Mouse (Mus musculus) activated CD4-positive, CD25-positive, alpha-beta regulatory T cell, adult 9 weeks (primary cell): Measurements from ENCODE around the gene Aldh3b1. TPM values are rescaled to one million over a fixed set of nuclear protein-coding genes. Genes with fewer than 3 reads are reported as not detected.

Source experiments
- polyA plus RNA-seq: library from polyadenylated mRNA; unstranded; fragments of 100-300 nt; shearing (Covaris generic); gene quantifications from one replicate; pipeline ENCODE4 v1.2.1, GENCODE M21; 2017

The Aldh3b1 gene
- polyA plus RNA-seq: 0.75 TPM

GRCm38 (mm10) chr19:3929211-3929941 is at the start of gene Aldh3b1:
Gene Aldh3b1, minus strand, starts transcription at chr19:3929808.

DNA sequence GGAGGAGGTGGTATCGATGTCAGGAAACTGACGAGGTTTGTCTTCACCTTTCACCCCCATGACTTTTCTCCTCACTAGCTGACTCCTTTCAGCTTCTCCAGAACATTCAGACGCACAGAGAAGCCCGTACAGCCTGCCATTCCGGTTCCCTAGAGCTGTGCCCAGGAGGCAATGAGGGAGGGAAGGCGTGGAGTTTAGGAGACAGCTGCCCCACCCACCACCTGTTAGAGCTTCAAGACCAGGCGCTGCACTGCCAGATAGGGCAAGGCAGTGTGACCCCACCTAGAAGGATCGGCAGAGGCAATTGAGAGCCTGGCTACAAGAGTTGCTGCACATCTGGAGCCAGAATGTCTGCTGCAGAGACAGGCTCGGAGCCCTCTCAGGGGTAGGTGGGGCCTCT is 42.6 kb upstream of the Aldh3b1 start, which contains the start of gene Aldh3b2:
Gene Aldh3b2, plus strand, starts transcription at position 100 of the 400 bp plus-strand sequence.

DNA sequence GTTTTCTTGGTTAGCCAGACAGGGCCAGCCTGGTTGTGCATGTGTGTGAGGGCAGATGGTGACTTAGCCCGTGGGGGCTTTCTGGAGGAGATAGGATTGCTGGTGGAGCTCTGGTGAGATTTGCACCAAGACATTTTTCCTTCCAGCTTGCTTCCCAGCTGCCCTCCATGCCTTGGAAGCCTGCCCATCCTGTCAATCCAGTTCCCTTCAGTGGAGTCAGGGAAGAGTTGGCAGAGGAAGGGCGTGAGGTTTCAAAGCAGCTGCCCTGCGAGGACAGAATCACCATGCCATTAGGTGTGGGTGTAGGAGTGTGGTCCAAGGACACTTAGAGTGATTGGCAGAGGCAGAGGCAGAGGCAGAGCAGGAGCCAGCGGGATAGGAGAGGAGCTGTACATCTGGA is 28.9 kb upstream of the Aldh3b1 start, which contains the start of gene Aldh3b3:
Gene Aldh3b3, plus strand, starts transcription at position 176 of the 400 bp plus-strand sequence.

GRCm38 (mm10) chr19:3935032-3935895 is 5.7 kb upstream of the Aldh3b1 start, which contains the start of gene Unc93b1:
Gene Unc93b1, plus strand, starts transcription at chr19:3935186.

GRCm38 (mm10) chr19:3912337-3913204 is 17.0 kb downstream of the Aldh3b1 start, which contains the start of gene Ndufs8:
Gene Ndufs8, minus strand, starts transcription at chr19:3912774.

GRCm38 (mm10) chr19:3906795-3907786 is 22.5 kb downstream of the Aldh3b1 start, which contains the start of gene Tcirg1:
Gene Tcirg1, minus strand, starts transcription at chr19:3907133.

Other genes starting within 250 kb of the Aldh3b1 start
- 0.09 TPM for gene Lrp5, start 243.2 kb downstream of the Aldh3b1 start, polyA plus RNA-seq
- gene 1810055G02Rik, start 221.5 kb downstream of the Aldh3b1 start, polyA plus RNA-seq: 5.6 TPM
- gene Kmt5b, start 162.4 kb downstream of the Aldh3b1 start, polyA plus RNA-seq: 43.1 TPM
- gene Chka, start 78.0 kb downstream of the Aldh3b1 start, polyA plus RNA-seq: 2.2 TPM
- gene Tcirg1, start 22.7 kb downstream of the Aldh3b1 start, polyA plus RNA-seq: 71.7 TPM
- 230 TPM for gene Ndufs8, start 17.0 kb downstream of the Aldh3b1 start, polyA plus RNA-seq
- 58.1 TPM for gene Unc93b1, start 5.4 kb upstream of the Aldh3b1 start, polyA plus RNA-seq
- gene Aldh3b3, start 28.8 kb upstream of the Aldh3b1 start, polyA plus RNA-seq: not detected
- gene Aldh3b2, start 42.5 kb upstream of the Aldh3b1 start, polyA plus RNA-seq: not detected
- 0.40 TPM for gene Acy3, start 56.8 kb upstream of the Aldh3b1 start, polyA plus RNA-seq
- gene Tbx10, start 62.9 kb upstream of the Aldh3b1 start, polyA plus RNA-seq: 0.16 TPM
- gene Nudt8, start 70.8 kb upstream of the Aldh3b1 start, polyA plus RNA-seq: 8.7 TPM
- gene Gm49405, start 70.8 kb upstream of the Aldh3b1 start, polyA plus RNA-seq: 1.8 TPM
- gene Doc2g, start 73.5 kb upstream of the Aldh3b1 start, polyA plus RNA-seq: 1.7 TPM
- gene Ndufv1, start 83.0 kb upstream of the Aldh3b1 start, polyA plus RNA-seq: 155 TPM
- 631 TPM for gene Gstp1, start 108.2 kb upstream of the Aldh3b1 start, polyA plus RNA-seq
- gene Gstp2, start 116.2 kb upstream of the Aldh3b1 start, polyA plus RNA-seq: 3.4 TPM
- gene Gstp3, start 129.8 kb upstream of the Aldh3b1 start, polyA plus RNA-seq: 112 TPM
- gene Cabp2, start 151.8 kb upstream of the Aldh3b1 start, polyA plus RNA-seq: not detected
- 956 TPM for gene Cdk2ap2, start 167.4 kb upstream of the Aldh3b1 start, polyA plus RNA-seq
- 367 TPM for gene Pitpnm1, start 170.2 kb upstream of the Aldh3b1 start, polyA plus RNA-seq
- 206 TPM for gene Aip, start 196.1 kb upstream of the Aldh3b1 start, polyA plus RNA-seq
- 0.07 TPM for gene Gpr152, start 210.0 kb upstream of the Aldh3b1 start, polyA plus RNA-seq
- 0.39 TPM for gene Cabp4, start 214.2 kb upstream of the Aldh3b1 start, polyA plus RNA-seq
- gene Coro1b, start 218.8 kb upstream of the Aldh3b1 start, polyA plus RNA-seq: 477 TPM
- 1,844 TPM for gene Ptprcap, start 223.8 kb upstream of the Aldh3b1 start, polyA plus RNA-seq
- 49.2 TPM for gene Rps6kb2, start 233.5 kb upstream of the Aldh3b1 start, polyA plus RNA-seq
- gene Carns1, start 245.7 kb upstream of the Aldh3b1 start, polyA plus RNA-seq: 6.9 TPM